Mouse (Mus musculus): ENCODE measurements around the gene Kcnj14.
A peak's percentile ranks its signal among the peaks of the same experiment; 100 is the strongest.

Kcnj14 gene

GRCm38 (mm10) chr7:45796950-45797349 is 27.6 kb downstream of the Kcnj14 start:
- no peak for DNase-seq (ENCODE audit: low spot score)

- DNase-seq (ENCODE audit: low spot score), result no peak
Measured at GRCm38 (mm10) chr7:45794971-45795370, 29.6 kb downstream of the Kcnj14 start.

GRCm38 (mm10) chr7:45793969-45794585 is 30.5 kb downstream of the Kcnj14 start:
- no peak for DNase-seq (ENCODE audit: low spot score)

- no peak for DNase-seq (ENCODE audit: low spot score)
Measured at GRCm38 (mm10) chr7:45793240-45793639, 31.3 kb downstream of the Kcnj14 start.

- DNase-seq (ENCODE audit: low spot score), result no peak
Measured at GRCm38 (mm10) chr7:45791756-45792490, 32.7 kb downstream of the Kcnj14 start.

GRCm38 (mm10) chr7:45790721-45791120 is 33.9 kb downstream of the Kcnj14 start:
- DNase-seq (ENCODE audit: low spot score), result no peak

- DNase-seq (ENCODE audit: low spot score), result no peak
Measured at GRCm38 (mm10) chr7:45787642-45788041, 36.9 kb downstream of the Kcnj14 start.

- DNase-seq (ENCODE audit: low spot score), result peak; percentile 65
Measured at GRCm38 (mm10) chr7:45786661-45787413, 37.7 kb downstream of the Kcnj14 start.

- DNase-seq (ENCODE audit: low spot score), result no peak
Measured at GRCm38 (mm10) chr7:45786136-45786578, 38.4 kb downstream of the Kcnj14 start.

- DNase-seq (ENCODE audit: low spot score), result no peak
Measured at GRCm38 (mm10) chr7:45785388-45786135, 39.0 kb downstream of the Kcnj14 start.

GRCm38 (mm10) chr7:45784524-45785372 is 39.8 kb downstream of the Kcnj14 start, which contains the start of gene Sult2b1:
TSS of gene Sult2b1 (minus strand) at chr7:45784669.
- peak; percentile 93 for DNase-seq (ENCODE audit: low spot score)

- DNase-seq (ENCODE audit: low spot score), result peak; percentile 65
Measured at GRCm38 (mm10) chr7:45783511-45784091, 41.0 kb downstream of the Kcnj14 start, which contains the start of gene Lmtk3. TSS of gene Lmtk3 (plus strand) at chr7:45783738.

- DNase-seq (ENCODE audit: low spot score), result no peak
Measured at GRCm38 (mm10) chr7:45782271-45782670, 42.3 kb downstream of the Kcnj14 start.

- DNase-seq (ENCODE audit: low spot score), result no peak
Measured at GRCm38 (mm10) chr7:45779081-45779641, 45.4 kb downstream of the Kcnj14 start.

- no peak for DNase-seq (ENCODE audit: low spot score)
Measured at GRCm38 (mm10) chr7:45775237-45775636, 49.3 kb downstream of the Kcnj14 start.

- no peak for DNase-seq (ENCODE audit: low spot score)
Measured at GRCm38 (mm10) chr7:45771101-45771500, 53.5 kb downstream of the Kcnj14 start.

- no peak for DNase-seq (ENCODE audit: low spot score)
Measured at GRCm38 (mm10) chr7:45770427-45771082, 54.0 kb downstream of the Kcnj14 start.

- DNase-seq (ENCODE audit: low spot score), result no peak
Measured at GRCm38 (mm10) chr7:45767500-45767899, 57.1 kb downstream of the Kcnj14 start.

- no peak for DNase-seq (ENCODE audit: low spot score)
Measured at GRCm38 (mm10) chr7:45766764-45767163, 57.8 kb downstream of the Kcnj14 start.
